Mouse (Mus musculus): ENCODE measurements at regions not wholly inside any gene's neighbourhood (a gene's known extent, or its start where the extent isn't known, plus 50 kb on each side); places are given as distances from the start of the nearest gene placed in this dataset.

DNA sequence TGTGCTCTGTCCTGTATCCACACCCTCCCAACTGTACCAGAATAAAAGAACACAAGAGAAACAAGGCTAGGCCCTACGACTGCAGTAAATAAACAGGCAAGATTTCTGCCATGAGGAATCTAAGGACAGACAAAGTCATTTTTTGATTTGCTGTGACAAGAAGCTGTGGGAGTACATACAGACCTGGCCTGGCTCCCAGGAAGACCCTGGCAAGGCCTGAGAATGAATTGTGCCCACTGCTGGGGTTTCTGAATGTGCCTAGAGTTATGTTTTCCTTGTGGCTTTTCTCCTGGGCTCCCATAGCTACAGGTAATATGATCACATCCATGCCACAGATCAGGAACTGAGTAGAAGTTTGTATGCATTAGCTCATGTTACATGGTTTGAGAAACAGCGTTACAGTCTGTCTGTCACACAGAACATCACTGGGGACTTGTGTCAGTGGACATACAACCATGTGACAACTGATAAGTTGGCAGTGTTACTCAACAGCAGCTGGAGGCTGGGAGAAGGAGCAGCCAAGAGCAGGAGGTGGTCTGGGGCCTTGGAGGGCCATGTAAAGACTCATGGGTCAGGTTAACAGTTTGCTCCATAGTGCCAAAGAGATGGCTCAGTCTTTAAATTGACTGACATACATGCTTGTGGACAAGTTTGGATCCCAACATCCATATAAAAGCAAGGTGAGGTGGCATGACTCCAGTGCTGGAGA is 285.6 kb upstream of the Eif4g2 start:
- WGBS, result 86% methylated on average over 2 of the region's 2 CpGs
- H3K9me3 ChIP-seq, result no peaks in the 10 kb centered on the region
- H3K27ac ChIP-seq, result no peak overlapping the region
- no peak for ATAC-seq (replicated peaks)
- no peak overlapping the region for H3K9ac ChIP-seq
- H3K4me2 ChIP-seq, result no peak overlapping the region
- no peaks in the 10 kb centered on the region for H3K27me3 ChIP-seq (replicated peaks)
- no peaks in the 10 kb centered on the region for H3K36me3 ChIP-seq (replicated peaks)
- H3K4me1 ChIP-seq, result peaks cover 8% of the 10 kb centered on the region
- H3K4me3 ChIP-seq, result no peak overlapping the region

DNA sequence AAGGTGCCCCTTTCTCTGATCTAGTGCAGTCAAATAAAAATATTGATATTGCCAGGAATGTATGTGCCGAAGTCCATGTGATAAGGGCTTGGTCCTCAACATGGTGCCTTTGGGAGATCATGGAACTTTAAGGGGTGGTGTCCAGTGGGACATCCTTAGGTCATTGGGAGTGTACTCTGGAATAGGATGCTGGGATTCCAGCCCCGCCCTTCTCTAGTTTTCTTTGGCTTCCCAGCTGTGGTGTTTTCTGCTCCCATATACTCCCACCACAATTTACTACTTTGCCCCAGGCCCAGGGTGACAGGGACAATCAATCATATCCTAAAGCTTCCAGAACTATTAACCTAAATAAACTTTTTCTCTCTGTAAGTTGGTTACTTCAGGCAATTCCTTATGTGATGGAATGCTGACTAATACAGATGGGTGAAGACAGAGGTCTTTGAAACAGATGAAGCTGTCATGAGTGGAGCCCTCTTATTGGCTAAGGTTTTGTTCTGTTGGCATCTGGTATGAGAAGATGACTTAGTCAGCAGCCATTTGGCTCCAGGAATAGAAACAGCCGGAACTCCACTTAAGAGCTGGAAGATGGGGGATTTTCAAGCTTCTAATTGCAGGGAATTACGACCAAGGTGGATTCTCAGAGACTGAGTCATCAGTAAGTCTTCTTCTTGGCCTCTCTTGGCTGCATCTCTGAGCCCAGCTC is 284.3 kb upstream of the Eif4g2 start:
- Histone ChIP-seq H3K9ac (no peak overlapping the region), H3K4me2 (no peak overlapping the region), H3K36me3 (replicated peaks) (no peaks in the 10 kb centered on the region), H3K9me3 (no peaks in the 10 kb centered on the region), H3K27me3 (replicated peaks) (no peaks in the 10 kb centered on the region), H3K4me1 (peaks cover 8% of the 10 kb centered on the region), H3K4me3 (no peak overlapping the region), H3K27ac (no peak overlapping the region)
- 89% methylated on average over 4 of the region's 4 CpGs for WGBS
- ATAC-seq (replicated peaks), result no peak

DNA sequence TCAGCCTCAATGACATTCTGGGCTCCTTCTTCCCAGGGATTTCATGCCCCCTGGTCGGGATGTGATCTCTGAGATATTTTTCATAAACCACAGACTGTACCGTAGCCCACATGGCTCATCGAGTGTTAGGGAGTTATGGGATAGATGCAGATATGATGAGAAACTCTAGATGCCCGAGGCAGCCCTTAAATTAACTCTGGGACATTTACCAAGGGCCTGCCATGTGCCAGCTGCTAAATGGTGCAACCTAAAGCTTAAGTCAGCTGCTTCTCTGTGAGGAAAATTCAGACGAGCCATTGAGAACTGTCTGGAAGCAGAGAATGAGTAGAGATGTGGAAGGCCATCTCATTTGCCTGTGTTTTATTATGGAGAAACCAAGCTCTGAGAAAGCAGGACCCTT is 282.6 kb upstream of the Eif4g2 start:
- Histone ChIP-seq H3K4me2 (no peak overlapping the region), H3K9me3 (no peaks in the 10 kb centered on the region), H3K9ac (no peak overlapping the region), H3K4me3 (no peak overlapping the region), H3K27me3 (replicated peaks) (no peaks in the 10 kb centered on the region), H3K4me1 (peaks cover 4% of the 10 kb centered on the region), H3K36me3 (replicated peaks) (no peaks in the 10 kb centered on the region), H3K27ac (no peak overlapping the region)
- WGBS, result 75% methylated on average over 5 of the region's 5 CpGs
- no peak for ATAC-seq (replicated peaks)

DNA sequence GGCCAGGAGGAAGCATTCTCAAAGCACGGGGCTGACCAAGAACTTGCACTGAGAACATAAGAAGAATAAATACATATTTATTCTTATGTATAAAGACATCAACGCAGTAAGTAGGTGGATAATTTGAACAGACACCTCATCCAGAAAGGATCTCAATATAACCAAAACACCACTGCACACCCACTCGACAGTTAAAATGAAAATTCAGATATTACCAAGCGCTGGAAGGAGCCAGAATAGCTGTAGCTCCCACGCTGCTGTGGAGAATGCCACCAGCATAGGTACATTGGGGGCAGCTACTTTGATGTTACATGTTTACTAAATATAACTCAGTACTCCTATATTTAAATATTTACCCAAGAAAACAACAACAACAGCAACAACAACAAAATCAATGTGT is 280.4 kb upstream of the Eif4g2 start:
- H3K4me1 ChIP-seq, result no peaks in the 10 kb centered on the region
- no peak overlapping the region for H3K4me3 ChIP-seq
- no peaks in the 10 kb centered on the region for H3K36me3 ChIP-seq (replicated peaks)
- ATAC-seq (replicated peaks), result no peak
- H3K4me2 ChIP-seq, result no peak overlapping the region
- WGBS, result 85% methylated on average over 5 of the region's 5 CpGs
- H3K9me3 ChIP-seq, result no peaks in the 10 kb centered on the region
- H3K9ac ChIP-seq, result no peak overlapping the region
- no peak overlapping the region for H3K27ac ChIP-seq
- no peaks in the 10 kb centered on the region for H3K27me3 ChIP-seq (replicated peaks)

DNA sequence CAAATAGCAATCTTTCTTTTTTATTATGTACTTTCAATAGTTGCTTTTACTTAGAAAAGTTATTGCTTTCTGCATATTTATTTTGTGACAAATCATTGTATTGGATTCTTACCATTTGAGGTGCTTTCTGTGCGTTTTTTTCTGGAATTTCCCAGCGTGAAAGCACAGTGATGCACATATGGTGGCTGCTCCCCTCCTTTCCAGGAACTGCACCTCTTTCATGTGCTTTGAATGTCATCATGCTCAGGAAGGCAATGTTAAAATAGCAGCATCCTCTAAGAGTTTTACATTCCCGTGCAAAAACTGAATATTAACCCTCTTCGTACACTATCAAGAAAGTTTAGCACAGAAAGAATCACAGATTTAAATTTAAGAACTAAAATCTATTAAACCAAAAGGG is 279.8 kb upstream of the Eif4g2 start:
- Histone ChIP-seq H3K4me1 (no peaks in the 10 kb centered on the region), H3K27ac (no peak overlapping the region), H3K4me3 (no peak overlapping the region), H3K9ac (no peak overlapping the region), H3K9me3 (no peaks in the 10 kb centered on the region), H3K4me2 (no peak overlapping the region), H3K36me3 (replicated peaks) (no peaks in the 10 kb centered on the region), H3K27me3 (replicated peaks) (no peaks in the 10 kb centered on the region)
- WGBS, result 82% methylated on average over 4 of the region's 4 CpGs
- ATAC-seq (replicated peaks), result no peak

DNA sequence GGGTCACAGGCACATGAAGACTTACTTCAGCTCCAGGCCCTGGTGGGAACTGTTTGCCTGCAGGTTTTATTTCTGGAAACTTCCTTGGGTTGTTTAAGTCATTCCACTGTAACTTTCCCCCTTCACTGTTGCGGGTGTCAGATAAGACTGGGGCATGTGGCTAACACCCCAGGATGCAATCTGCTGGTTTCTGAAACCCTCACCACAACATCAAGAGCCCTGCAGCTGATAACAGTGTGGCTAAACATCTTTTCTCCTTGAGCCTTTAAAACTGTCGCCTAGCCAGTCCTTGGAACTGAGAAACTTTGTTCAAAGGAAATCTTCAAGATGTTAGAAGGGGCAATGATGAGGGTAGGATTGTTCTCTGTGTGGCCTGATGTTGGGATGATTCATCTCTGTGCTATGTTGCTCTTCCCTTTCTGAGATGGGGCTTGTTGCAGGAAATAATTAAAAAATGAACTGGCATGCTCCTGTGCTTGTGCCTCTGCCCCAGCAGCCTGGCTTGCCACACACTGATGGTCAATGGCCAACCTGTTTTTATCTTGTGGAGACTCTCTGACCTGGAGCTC is 272.3 kb upstream of the Eif4g2 start:
- no peak overlapping the region for H3K4me3 ChIP-seq
- H3K4me1 ChIP-seq, result no peaks in the 10 kb centered on the region
- 87% methylated on average over 2 of the region's 2 CpGs for WGBS
- no peak overlapping the region for H3K4me2 ChIP-seq
- H3K27ac ChIP-seq, result no peak overlapping the region
- H3K36me3 ChIP-seq (replicated peaks), result no peaks in the 10 kb centered on the region
- no peaks in the 10 kb centered on the region for H3K9me3 ChIP-seq
- no peak for ATAC-seq (replicated peaks)
- no peaks in the 10 kb centered on the region for H3K27me3 ChIP-seq (replicated peaks)
- no peak overlapping the region for H3K9ac ChIP-seq

DNA sequence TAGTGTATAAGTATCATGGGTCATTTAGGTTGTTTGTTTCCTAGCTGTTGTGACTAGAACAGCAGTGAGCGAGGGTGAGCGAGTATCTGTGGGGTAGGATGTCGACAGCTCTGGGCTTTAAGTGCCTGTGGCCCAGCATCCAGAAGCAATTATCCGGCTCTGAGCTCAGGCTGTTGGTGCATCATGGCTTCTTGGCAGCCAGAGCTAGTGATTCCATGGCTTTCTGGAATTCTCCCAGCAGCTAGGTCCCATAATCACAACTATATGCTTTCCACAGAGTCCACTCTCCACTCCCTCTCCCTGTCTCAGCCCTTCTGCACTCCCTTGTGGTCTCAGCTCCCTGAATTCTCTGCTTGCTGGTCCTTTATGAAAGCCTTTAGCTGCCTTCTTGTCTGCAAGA is 271.2 kb upstream of the Eif4g2 start:
- H3K27ac ChIP-seq, result no peak overlapping the region
- WGBS, result 92% methylated on average over 4 of the region's 4 CpGs
- no peak for ATAC-seq (replicated peaks)
- H3K4me3 ChIP-seq, result no peak overlapping the region
- no peaks in the 10 kb centered on the region for H3K36me3 ChIP-seq (replicated peaks)
- no peak overlapping the region for H3K4me2 ChIP-seq
- H3K27me3 ChIP-seq (replicated peaks), result no peaks in the 10 kb centered on the region
- H3K4me1 ChIP-seq, result no peaks in the 10 kb centered on the region
- no peaks in the 10 kb centered on the region for H3K9me3 ChIP-seq
- no peak overlapping the region for H3K9ac ChIP-seq

DNA sequence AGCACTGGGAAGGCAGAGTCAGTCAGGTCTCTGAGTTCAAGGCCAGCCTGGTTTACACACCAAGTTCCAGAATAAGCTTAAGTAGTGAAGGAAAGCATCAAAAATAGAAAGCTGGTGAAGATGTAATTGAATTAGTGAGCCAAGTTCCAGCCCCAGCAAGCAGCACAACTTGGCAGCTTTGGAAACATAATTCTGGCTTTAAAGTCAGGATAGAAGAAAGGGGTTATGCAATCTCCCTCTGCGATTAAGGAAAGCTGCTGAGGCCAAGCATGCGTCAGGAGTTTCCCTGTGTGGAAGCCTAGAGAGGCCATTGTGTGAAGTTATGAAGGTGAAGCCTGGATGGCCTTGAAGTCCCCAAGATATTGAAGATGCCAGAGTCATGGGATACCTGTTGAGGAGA is 269.3 kb upstream of the Eif4g2 start:
- Histone ChIP-seq H3K36me3 (replicated peaks) (no peaks in the 10 kb centered on the region), H3K9ac (no peak overlapping the region), H3K4me3 (no peak overlapping the region), H3K4me1 (no peaks in the 10 kb centered on the region), H3K27ac (no peak overlapping the region), H3K4me2 (no peak overlapping the region), H3K9me3 (no peaks in the 10 kb centered on the region), H3K27me3 (replicated peaks) (no peaks in the 10 kb centered on the region)
- 94% methylated on average over 2 of the region's 2 CpGs for WGBS
- no peak for ATAC-seq (replicated peaks)

DNA sequence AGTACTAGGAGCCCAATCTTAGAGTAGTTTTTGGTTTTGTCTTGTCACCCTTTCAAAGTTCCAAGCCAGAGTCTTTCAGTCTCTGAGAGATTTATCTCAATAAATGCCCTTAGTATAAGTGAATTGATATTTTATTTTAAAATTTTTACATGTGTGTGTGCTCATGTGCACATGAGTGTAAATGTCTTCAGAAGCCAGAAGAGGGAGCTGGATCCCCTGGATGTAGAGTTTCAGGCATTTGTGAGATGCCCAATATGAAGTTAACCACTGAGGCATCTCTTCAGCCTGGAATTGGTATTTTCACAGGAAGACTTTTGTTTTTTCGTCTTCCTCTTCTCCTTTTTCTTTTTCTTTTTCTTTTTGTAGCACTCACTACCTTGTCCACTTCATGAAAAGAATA is 262.3 kb upstream of the Eif4g2 start:
- ATAC-seq (replicated peaks), result no peak

DNA sequence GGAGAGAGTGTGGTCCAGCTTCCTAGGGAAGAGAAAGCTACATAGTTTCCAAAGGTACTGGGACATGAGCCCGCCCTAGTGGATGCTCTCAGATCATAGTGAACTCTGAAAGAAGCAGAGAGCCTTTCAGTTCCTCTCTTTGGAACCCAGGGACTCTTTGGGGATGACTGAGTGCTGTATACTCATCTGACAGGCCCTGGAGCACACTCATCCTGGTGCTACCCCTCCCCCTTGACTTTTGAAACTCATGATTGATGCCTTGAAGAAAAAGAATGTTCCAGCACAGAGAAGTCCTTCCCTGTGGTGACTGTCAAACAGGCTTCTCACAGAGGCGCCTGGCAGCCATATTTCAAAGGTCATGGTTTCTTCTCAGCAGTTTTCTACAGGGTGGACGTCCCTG is 254.2 kb upstream of the Eif4g2 start:
- ATAC-seq (replicated peaks), result no peak
- Histone ChIP-seq H3K27ac (no peak overlapping the region), H3K9ac (no peak overlapping the region), H3K27me3 (replicated peaks) (no peaks in the 10 kb centered on the region), H3K36me3 (replicated peaks) (no peaks in the 10 kb centered on the region), H3K4me2 (no peak overlapping the region), H3K9me3 (no peaks in the 10 kb centered on the region), H3K4me1 (no peaks in the 10 kb centered on the region), H3K4me3 (no peak overlapping the region)
- 63% methylated on average over 3 of the region's 3 CpGs for WGBS

More for the DNA sequence above, 262.3 kb upstream of the Eif4g2 start:
- no peaks in the 10 kb centered on the region for H3K9me3 ChIP-seq
- H3K4me1 ChIP-seq, result no peaks in the 10 kb centered on the region
- no peaks in the 10 kb centered on the region for H3K27me3 ChIP-seq (replicated peaks)
- H3K27ac ChIP-seq, result no peak overlapping the region
- 80% methylated on average over 1 of the region's 1 CpGs for WGBS
- no peaks in the 10 kb centered on the region for H3K36me3 ChIP-seq (replicated peaks)
- no peak overlapping the region for H3K4me2 ChIP-seq
- H3K9ac ChIP-seq, result no peak overlapping the region
- no peak overlapping the region for H3K4me3 ChIP-seq

DNA sequence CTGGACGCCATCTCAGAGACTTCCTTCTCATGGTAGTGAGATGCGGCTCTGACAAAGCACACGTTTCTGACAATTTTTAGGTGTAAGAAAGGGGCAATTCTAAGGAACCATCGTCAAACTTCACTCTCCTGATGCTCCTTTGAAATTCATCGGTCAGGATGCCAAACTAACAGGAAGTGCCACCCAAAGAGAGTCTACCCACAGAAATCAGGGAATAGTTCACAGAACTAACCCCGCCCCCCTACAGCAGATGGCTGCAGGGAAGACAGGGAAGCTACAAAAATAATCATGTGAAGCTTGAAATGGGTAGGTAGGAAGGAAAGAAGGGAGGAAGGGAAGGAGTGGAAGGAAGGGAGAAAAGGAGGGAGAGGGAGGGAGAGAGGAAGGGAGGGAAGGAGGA is 240.1 kb upstream of the Eif4g2 start:
- no peak overlapping the region for H3K27ac ChIP-seq
- no peak for ATAC-seq (replicated peaks)
- no peaks in the 10 kb centered on the region for H3K27me3 ChIP-seq (replicated peaks)
- no peaks in the 10 kb centered on the region for H3K36me3 ChIP-seq (replicated peaks)
- 86% methylated on average over 6 of the region's 6 CpGs for WGBS
- H3K4me2 ChIP-seq, result no peak overlapping the region
- H3K9me3 ChIP-seq, result no peaks in the 10 kb centered on the region
- no peak overlapping the region for H3K9ac ChIP-seq
- H3K4me1 ChIP-seq, result peaks cover 6% of the 10 kb centered on the region; the same call in 1 of the 2 replicates
- no peak overlapping the region for H3K4me3 ChIP-seq

DNA sequence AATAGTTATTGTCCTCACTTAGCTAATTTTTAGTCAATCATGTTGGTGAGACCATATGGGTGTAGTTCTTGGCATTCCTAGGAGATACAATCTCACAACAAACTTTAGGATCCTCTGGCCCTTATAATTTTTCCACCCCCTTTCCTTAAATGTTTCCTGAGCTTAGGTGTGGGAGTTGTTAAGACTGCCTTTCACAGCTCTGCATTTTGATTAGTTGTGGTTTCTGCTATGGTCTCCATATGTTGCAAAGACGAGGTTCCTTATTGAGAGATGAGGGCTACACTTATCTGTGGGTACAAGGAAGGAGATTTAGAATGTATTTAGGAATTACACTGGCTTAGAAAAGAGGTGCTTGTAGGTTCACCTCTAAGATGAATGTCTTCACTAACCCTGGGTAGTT is 237.1 kb upstream of the Eif4g2 start:
- H3K4me1 ChIP-seq, result peaks cover 6% of the 10 kb centered on the region; the same call in 1 of the 2 replicates
- 86% methylated on average over 1 of the region's 1 CpGs for WGBS
- no peak overlapping the region for H3K27ac ChIP-seq
- H3K4me3 ChIP-seq, result no peak overlapping the region
- no peak overlapping the region for H3K9ac ChIP-seq
- no peaks in the 10 kb centered on the region for H3K36me3 ChIP-seq (replicated peaks)
- ATAC-seq (replicated peaks), result no peak
- H3K27me3 ChIP-seq (replicated peaks), result no peaks in the 10 kb centered on the region
- no peak overlapping the region for H3K4me2 ChIP-seq
- no peaks in the 10 kb centered on the region for H3K9me3 ChIP-seq

Measured in midbrain, embryonic 15.5 days (tissue).